ENCODE assay signal across 16 mouse cellular contexts in the genomic region with DNA sequence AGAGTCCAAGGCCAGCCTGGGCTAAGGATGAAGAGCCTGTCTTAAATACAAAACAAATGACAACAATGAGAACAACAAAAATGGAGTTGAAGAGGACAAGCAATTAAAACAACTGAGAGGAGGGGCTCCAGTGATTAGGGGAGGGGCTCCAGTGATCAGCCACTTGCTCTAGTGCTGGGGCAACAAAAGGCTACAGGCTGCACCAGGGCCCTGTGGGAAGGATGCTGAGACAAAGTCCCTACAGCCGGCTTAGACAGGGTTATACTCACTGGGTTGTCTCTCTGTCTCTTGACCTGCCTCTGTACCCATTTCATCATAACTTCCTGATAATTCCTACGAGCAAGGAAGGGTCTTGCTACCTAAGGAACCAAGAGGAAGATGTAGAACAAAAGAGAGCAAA. TPM values are rescaled to one million over a fixed set of nuclear protein-coding genes. Genes with fewer than 3 reads are reported as not detected.
DNase-seq lines count a peak whose midpoint lies in the region; ATAC-seq lines count a peak whose summit lies in the region.
"Had no signal": no experiment of that assay in that cellular context is flagged by ENCODE, and none has a peak within 500 bp of the region (broad histone marks: within the 10 kb centered on the region; RNA-seq: fewer than 3 reads in every experiment).

No protein-coding gene starts in this region.

- H3K4me3 ChIP-seq in heart, embryonic 10.5 days = no peak overlapping the region
- no peak overlapping the region for H3K4me3 ChIP-seq in limb, embryonic 10.5 days
- H3K4me3 ChIP-seq in neural tube, embryonic 15.5 days (replicated peaks) = no peak overlapping the region
- H3K4me3 ChIP-seq: erythroblast, embryonic 14.5 days; limb, embryonic 15.5 days; myocyte had no signal

- DNase-seq in heart, embryonic 10.5 days (ENCODE audit: low spot score) = no peak
- no peak for DNase-seq in heart, adult 18-20 months
- peak; percentile 46 for DNase-seq in retina, postnatal 1 day
- DNase-seq in retina, embryonic 14.5 days (ENCODE audit: low spot score) = no peak
- no peak for DNase-seq in limb, embryonic 10.5 days (ENCODE audit: low spot score)
- no peak for DNase-seq in frontal cortex, postnatal 36 days (ENCODE audit: low spot score in 2 of 2)
- DNase-seq: adrenal gland, postnatal 36 days; cerebellum, adult 11-12 months; kidney, adult 11 months; lung, postnatal 14 days; right cerebral cortex, adult 18-20 months had no signal

- no peaks in the 10 kb centered on the region for H3K9me3 ChIP-seq in heart, embryonic 10.5 days
- H3K9me3 ChIP-seq in limb, embryonic 10.5 days (replicated peaks) = no peaks in the 10 kb centered on the region
- H3K9me3 ChIP-seq in neural tube, embryonic 15.5 days (replicated peaks) = no peaks in the 10 kb centered on the region
- H3K9me3 ChIP-seq: limb, embryonic 15.5 days had no signal

- H3K4me2 ChIP-seq in neural tube, embryonic 15.5 days = no peak overlapping the region
- H3K4me2 ChIP-seq: limb, embryonic 15.5 days had no signal

- H3K27ac ChIP-seq in heart, embryonic 10.5 days = 0 out of 2 replicates have a peak overlapping the region, but pooled peaks have one; percentile 49
- H3K27ac ChIP-seq in limb, embryonic 10.5 days = peak overlapping the region; percentile 44; the same call in 1 of the 2 replicates
- H3K27ac ChIP-seq in neural tube, embryonic 15.5 days (replicated peaks) = peak overlapping the region; percentile 66
- H3K27ac ChIP-seq: limb, embryonic 15.5 days had no signal

- H3K4me1 ChIP-seq in heart, embryonic 10.5 days = peaks cover 27% of the 10 kb centered on the region
- peaks cover 22% of the 10 kb centered on the region for H3K4me1 ChIP-seq in limb, embryonic 10.5 days
- H3K4me1 ChIP-seq in neural tube, embryonic 15.5 days = peaks cover 40% of the 10 kb centered on the region

- peaks cover 80% of the 10 kb centered on the region for H3K27me3 ChIP-seq in heart, embryonic 10.5 days (ENCODE audit: insufficient read depth, poor library complexity, severe bottlenecking)
- no peaks in the 10 kb centered on the region for H3K27me3 ChIP-seq in limb, embryonic 10.5 days (ENCODE audit: low read depth, poor library complexity, severe bottlenecking)
- no peaks in the 10 kb centered on the region for H3K27me3 ChIP-seq in neural tube, embryonic 15.5 days (replicated peaks)
- H3K27me3 ChIP-seq: limb, embryonic 15.5 days had no signal

- H3K9ac ChIP-seq in neural tube, embryonic 15.5 days (replicated peaks) = no peak overlapping the region
- H3K9ac ChIP-seq: limb, embryonic 15.5 days had no signal

- ATAC-seq in neural tube, embryonic 15.5 days (ENCODE audit: low FRiP score) = no peak
- no peak for ATAC-seq in megakaryocyte, adult 5-6 weeks (ENCODE audit: poor library complexity, severe bottlenecking)

- WGBS in heart, embryonic 10.5 days = 60% methylated on average over 2 of the region's 2 CpGs
- WGBS in limb, embryonic 10.5 days = 77% methylated on average over 2 of the region's 2 CpGs
- 26% methylated on average over 2 of the region's 2 CpGs for WGBS in neural tube, embryonic 15.5 days

- H3K36me3 ChIP-seq in heart, embryonic 10.5 days = 0 out of 2 replicates have a peak, but pooled peaks cover 5% of the 10 kb centered on the region
- peaks cover 21% of the 10 kb centered on the region for H3K36me3 ChIP-seq in limb, embryonic 10.5 days
- H3K36me3 ChIP-seq in neural tube, embryonic 15.5 days = no peaks in the 10 kb centered on the region

RNA-seq across cellular contexts. Expression of gene Gper1, which starts 4.8 kb away (rescaled TPM):
- 0.26 and 0.36 TPM in 2 replicates for polyA plus RNA-seq in heart, embryonic 10.5 days (2016; fragmentation: Nextera tagmentation; extraction: Ambion mirVana)
- 1 to 10 TPM; 1.1 to 1.3 TPM for total RNA-seq in heart, adult 18-20 months (2021)
- polyA plus RNA-seq in limb, embryonic 10.5 days (2016; fragmentation: Nextera tagmentation; extraction: Ambion mirVana) = 0.19 and 0.39 TPM in 2 replicates
- 7.8 and 9.6 TPM in 2 replicates for polyA plus RNA-seq in neural tube, embryonic 15.5 days (2015; fragmentation: Nextera tagmentation; extraction: Ambion mirVana)
- total RNA-seq in megakaryocyte, adult 5-6 weeks (2015) = 0.07 TPM in 1 of 2 replicates, not detected in the other
- total RNA-seq in megakaryocyte, adult 5-6 weeks (2017) = 0.22 TPM in 1 of 2 replicates, not detected in the other
- polyA plus RNA-seq: erythroblast, embryonic 14.5 days had no signal

RNA-seq across cellular contexts. Expression of gene C130050O18Rik, which starts 13.0 kb away (rescaled TPM):
- 0.28 and 0.45 TPM in 2 replicates for polyA plus RNA-seq in heart, embryonic 10.5 days (2016; fragmentation: Nextera tagmentation; extraction: Ambion mirVana)
- total RNA-seq in heart, adult 18-20 months (2021) = under 1 TPM; 0.47 to 0.69 TPM
- polyA plus RNA-seq in limb, embryonic 10.5 days (2016; fragmentation: Nextera tagmentation; extraction: Ambion mirVana) = 0.16 and 0.56 TPM in 2 replicates
- polyA plus RNA-seq in neural tube, embryonic 15.5 days (2015; fragmentation: Nextera tagmentation; extraction: Ambion mirVana) = 0.47 and 0.64 TPM in 2 replicates
- 18.3 and 19.9 TPM in 2 replicates for total RNA-seq in megakaryocyte, adult 5-6 weeks (2015)
- total RNA-seq in megakaryocyte, adult 5-6 weeks (2017) = 16.6 and 19.7 TPM in 2 replicates
- polyA plus RNA-seq: erythroblast, embryonic 14.5 days had no signal

RNA-seq across cellular contexts. Expression of gene Gpr146, which starts 40.6 kb away (rescaled TPM):
- 5.6 and 5.7 TPM in 2 replicates for polyA plus RNA-seq in heart, embryonic 10.5 days (2016; fragmentation: Nextera tagmentation; extraction: Ambion mirVana)
- total RNA-seq in heart, adult 18-20 months (2021) = 10 to 100 TPM; 39.6 to 40.5 TPM
- polyA plus RNA-seq in limb, embryonic 10.5 days (2016; fragmentation: Nextera tagmentation; extraction: Ambion mirVana) = 2.2 and 2.3 TPM in 2 replicates
- 2.6 and 3.0 TPM in 2 replicates for polyA plus RNA-seq in neural tube, embryonic 15.5 days (2015; fragmentation: Nextera tagmentation; extraction: Ambion mirVana)
- total RNA-seq in megakaryocyte, adult 5-6 weeks (2015) = 9.8 and 13.1 TPM in 2 replicates
- total RNA-seq in megakaryocyte, adult 5-6 weeks (2017) = 9.6 and 14.8 TPM in 2 replicates

RNA-seq across cellular contexts. Expression of gene 3110082I17Rik, which starts 42.2 kb away (rescaled TPM):
- polyA plus RNA-seq in heart, embryonic 10.5 days (2016; fragmentation: Nextera tagmentation; extraction: Ambion mirVana) = 29.2 and 40.9 TPM in 2 replicates
- total RNA-seq in heart, adult 18-20 months (2021) = 1 to 10 TPM; 5.6 TPM
- 51.6 and 60.2 TPM in 2 replicates for polyA plus RNA-seq in limb, embryonic 10.5 days (2016; fragmentation: Nextera tagmentation; extraction: Ambion mirVana)
- polyA plus RNA-seq in neural tube, embryonic 15.5 days (2015; fragmentation: Nextera tagmentation; extraction: Ambion mirVana) = 15.7 and 22.7 TPM in 2 replicates
- 12.4 and 15.8 TPM in 2 replicates for total RNA-seq in megakaryocyte, adult 5-6 weeks (2015)
- 10.8 and 11.4 TPM in 2 replicates for total RNA-seq in megakaryocyte, adult 5-6 weeks (2017)
